Mouse (Mus musculus) heart, embryonic 13.5 days (tissue): ENCODE measurements around the gene Pdpr. TPM values are rescaled to one million over a fixed set of nuclear protein-coding genes. Genes with fewer than 3 reads are reported as not detected.
"Not testable (repeated sequence)": the region's sequence is repeated elsewhere in the genome, so short reads cannot be mapped to it uniquely, and the experiment has no call there.

Experiments used
- ATAC-seq: fragments of 200-750 bp; cut with Nextera tagmentation; 2 replicates; pipeline ENCODE4 v1.8.0; 2017; ENCODE audit warnings: moderate TSS enrichment; ENCODE audit not compliant: insufficient number of reproducible peaks, low FRiP score, low TSS enrichment; ENCODE audit errors: extremely low read depth
- H3K27ac ChIP-seq: fragments of 300-500 bp; sonication (generic); replicated peaks from 2 replicates; pipeline ENCODE4 v1.5.1; 2015; ENCODE audit warnings: moderate library complexity, mild to moderate bottlenecking, inconsistent platforms
- H3K27me3 ChIP-seq: fragments of 300-500 bp; sonication (generic); replicated peaks from 2 replicates; pipeline ENCODE4 v1.6.1; 2015; ENCODE audit warnings: mild to moderate bottlenecking, inconsistent platforms
- H3K36me3 ChIP-seq: fragments of 300-500 bp; sonication (generic); 2 replicates; pipeline ENCODE4 v1.6.1; 2015; ENCODE audit warnings: mild to moderate bottlenecking, inconsistent platforms
- H3K4me1 ChIP-seq: fragments of 300-500 bp; sonication (generic); 2 replicates; pipeline ENCODE4 v1.6.1; 2015; ENCODE audit warnings: inconsistent platforms
- H3K4me2 ChIP-seq: fragments of 300-500 bp; sonication (generic); 2 replicates; pipeline ENCODE4 v1.6.1; 2015; ENCODE audit warnings: inconsistent platforms, mild to moderate bottlenecking, moderate library complexity
- H3K4me3 ChIP-seq: fragments of 300-500 bp; sonication (generic); 2 replicates; pipeline ENCODE4 v1.5.1; 2015; ENCODE audit warnings: moderate library complexity, mild to moderate bottlenecking, inconsistent platforms
- H3K9ac ChIP-seq: fragments of 300-500 bp; sonication (generic); 2 replicates; pipeline ENCODE4 v1.6.1; 2015; ENCODE audit warnings: inconsistent platforms, mild to moderate bottlenecking, moderate library complexity
- H3K9me3 ChIP-seq: fragments of 300-500 bp; sonication (generic); 2 replicates; pipeline ENCODE4 v1.6.1; 2016; ENCODE audit warnings: inconsistent platforms
- WGBS: fragments of 180-500 bp; shearing (Covaris S2); methylation state at CpG from one replicate; pipeline ENCODE4 v1.1.7; 2015; ENCODE audit warnings: mixed read lengths; 5-methylcytosine and 5-hydroxymethylcytosine counted together
- polyA plus RNA-seq: library from polyadenylated mRNA; unstranded; fragments of >200 nt; fragmentation: Nextera tagmentation; extraction: Ambion mirVana; gene quantifications from 2 replicates; pipeline ENCODE4 v1.2.1, GENCODE M21; 2015

Gene Pdpr
- polyA plus RNA-seq, 1 experiment from 2014 or later: 9.3 TPM

DNA sequence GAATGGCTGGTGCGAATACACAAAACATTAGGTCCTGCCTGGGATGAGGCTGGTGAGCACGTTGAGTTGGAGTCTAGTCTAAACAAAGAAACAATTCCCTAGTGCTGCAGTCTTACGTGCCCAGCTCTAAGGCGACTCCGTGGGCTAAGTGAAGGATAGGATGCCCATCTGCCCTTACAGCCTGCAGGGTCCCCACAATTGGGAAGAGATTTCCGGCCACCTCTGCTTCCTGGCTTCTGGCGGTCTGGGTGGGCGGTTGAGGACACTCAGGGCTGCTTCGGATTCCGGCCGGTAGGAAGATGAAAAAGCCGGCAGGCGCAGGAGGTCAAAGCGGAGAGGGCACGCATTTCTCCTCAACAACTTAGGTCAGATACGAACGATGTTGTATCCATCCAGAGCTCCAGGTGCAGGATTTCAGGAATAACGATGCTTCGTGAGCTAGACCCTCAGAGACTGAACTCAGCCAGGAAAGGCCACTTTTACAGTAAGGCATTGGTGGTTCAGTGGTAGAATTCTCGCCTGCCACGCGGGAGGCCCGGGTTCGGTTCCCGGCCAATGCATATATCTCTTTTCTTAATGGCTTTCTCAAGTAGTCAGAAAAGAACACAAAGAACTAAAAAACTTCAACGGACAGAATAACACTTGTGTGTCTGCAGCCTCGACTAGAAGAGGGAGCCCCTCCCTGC, 32.2 kb upstream of the Pdpr start:
- Histone ChIP-seq H3K27ac (peak overlapping the region; percentile 50; the same call in 1 of the 2 replicates), H3K4me3 (peak overlapping the region; percentile 77), H3K4me2 (peak overlapping the region; percentile 91), H3K4me1 (peaks cover 39% of the 10 kb centered on the region), H3K9ac (peak overlapping the region; percentile 82), H3K36me3 (peaks cover 5% of the 10 kb centered on the region; the same call in 1 of the 2 replicates), H3K9me3 (no peaks in the 10 kb centered on the region), H3K27me3 (peaks cover 12% of the 10 kb centered on the region; the same call in 1 of the 2 replicates)
- ATAC-seq: no peak; the same call in 1 of the 2 replicates
- under 1% methylated on average over 27 of the region's 27 CpGs for WGBS

- WGBS: 42% methylated on average over 2 of the region's 2 CpGs
- peaks cover 32% of the 10 kb centered on the region for H3K4me1 ChIP-seq
- H3K4me2 ChIP-seq: peak overlapping the region; percentile 91
- no peaks in the 10 kb centered on the region for H3K9me3 ChIP-seq
- peak overlapping the region; percentile 77 for H3K4me3 ChIP-seq
- ATAC-seq: no peak
- peaks cover 2% of the 10 kb centered on the region; the same call in 1 of the 2 replicates for H3K36me3 ChIP-seq
- H3K27me3 ChIP-seq: peaks cover 12% of the 10 kb centered on the region; the same call in 1 of the 2 replicates
- H3K9ac ChIP-seq: no peak overlapping the region
- H3K27ac ChIP-seq: no peak overlapping the region
Observed at GRCm38 (mm10) chr8:111062893-111063292, 31.5 kb upstream of the Pdpr start.

GRCm38 (mm10) chr8:111066308-111066707, 28.1 kb upstream of the Pdpr start:
- Histone ChIP-seq H3K36me3 (no peaks in the 10 kb centered on the region), H3K4me2 (no peak overlapping the region), H3K27ac (no peak overlapping the region), H3K9me3 (no peaks in the 10 kb centered on the region), H3K4me3 (no peak overlapping the region), H3K9ac (no peak overlapping the region), H3K4me1 (peaks cover 9% of the 10 kb centered on the region), H3K27me3 (peaks cover 12% of the 10 kb centered on the region; the same call in 1 of the 2 replicates)
- 66% methylated on average over 4 of the region's 4 CpGs for WGBS
- ATAC-seq: no peak

DNA sequence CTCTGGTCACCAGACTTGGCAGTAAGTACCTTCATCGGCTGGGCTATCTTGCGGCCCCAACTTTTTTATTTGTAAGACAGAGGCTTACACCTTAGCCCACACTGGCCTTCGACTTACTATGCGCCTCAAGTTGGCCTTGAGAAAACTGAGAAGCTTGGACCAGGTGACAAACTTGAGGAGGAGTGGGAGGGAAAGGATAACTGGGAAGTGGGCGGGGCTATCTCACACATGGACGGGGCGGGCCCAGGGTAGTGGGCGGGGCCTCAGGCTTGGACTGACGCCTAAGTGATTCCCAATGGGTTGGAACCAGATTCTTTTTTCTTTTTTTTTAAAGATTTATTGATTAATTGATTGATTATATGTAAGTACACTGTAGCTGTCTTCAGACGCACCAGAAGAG, 27.0 kb upstream of the Pdpr start:
- Histone ChIP-seq H3K9me3 (no peaks in the 10 kb centered on the region), H3K27me3 (peaks cover 12% of the 10 kb centered on the region; the same call in 1 of the 2 replicates), H3K36me3 (no peaks in the 10 kb centered on the region), H3K27ac (no peak overlapping the region), H3K9ac (no peak overlapping the region), H3K4me2 (no peak overlapping the region), H3K4me3 (no peak overlapping the region), H3K4me1 (no peaks in the 10 kb centered on the region)
- no peak for ATAC-seq
- WGBS: 27% methylated on average over 10 of the region's 10 CpGs

DNA sequence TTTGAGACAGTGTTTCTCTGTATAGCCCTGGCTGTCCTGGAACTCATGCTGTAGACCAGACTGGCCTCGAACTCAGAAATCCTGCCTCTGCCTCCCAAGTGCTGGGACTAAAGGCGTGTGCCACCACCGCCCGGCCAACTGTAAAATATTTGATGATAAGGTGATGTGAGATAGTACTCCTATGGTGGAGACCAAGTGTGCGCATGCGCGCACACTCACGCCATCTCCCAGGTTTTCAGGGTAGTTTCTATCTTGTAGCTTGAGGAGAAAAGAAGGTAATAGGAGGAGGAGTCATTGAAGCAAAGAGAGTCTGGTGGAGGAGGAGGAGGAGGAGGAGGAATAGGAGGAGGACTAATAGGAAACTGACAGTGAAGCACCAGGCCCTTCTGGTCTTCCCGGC, 25.8 kb upstream of the Pdpr start:
- H3K4me3 ChIP-seq, H3K27ac ChIP-seq, H3K9me3 ChIP-seq, H3K9ac ChIP-seq, H3K36me3 ChIP-seq, H3K4me1 ChIP-seq, H3K4me2 ChIP-seq, ATAC-seq: not testable (repeated sequence)
- H3K27me3 ChIP-seq: peaks cover 12% of the 10 kb centered on the region; the same call in 1 of the 2 replicates
- 82% methylated on average over 9 of the region's 9 CpGs for WGBS

GRCm38 (mm10) chr8:111075926-111076325, 18.5 kb upstream of the Pdpr start:
- Histone ChIP-seq H3K4me1 (peaks cover 5% of the 10 kb centered on the region; the same call in 1 of the 2 replicates), H3K4me2 (no peak overlapping the region), H3K27me3 (0 out of 2 replicates have a peak, but pooled peaks cover 2% of the 10 kb centered on the region), H3K9me3 (no peaks in the 10 kb centered on the region), H3K9ac (no peak overlapping the region), H3K27ac (no peak overlapping the region), H3K4me3 (no peak overlapping the region), H3K36me3 (no peaks in the 10 kb centered on the region)
- ATAC-seq: no peak
- WGBS: 65% methylated on average over 3 of the region's 3 CpGs

DNA sequence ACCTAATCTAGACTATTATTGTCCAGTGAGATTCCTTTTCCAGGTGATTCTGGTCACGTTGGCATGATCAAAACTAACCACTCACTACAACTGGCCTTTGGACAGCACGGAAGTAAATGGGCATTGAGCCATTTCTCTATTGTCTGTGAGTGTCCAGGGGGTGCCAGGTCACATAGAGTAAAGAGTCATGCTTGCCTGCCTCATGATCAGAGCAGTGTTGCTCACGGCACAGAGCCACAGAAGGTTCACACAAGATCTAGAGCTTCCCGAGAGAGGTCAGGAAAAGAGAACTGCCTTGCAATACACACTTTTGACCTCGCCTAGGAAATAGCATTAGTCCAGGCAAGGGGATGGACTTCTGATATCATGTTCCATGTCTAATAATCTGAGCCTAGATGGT, 15.0 kb upstream of the Pdpr start:
- Histone ChIP-seq H3K27ac (no peak overlapping the region), H3K4me1 (peaks cover 5% of the 10 kb centered on the region; the same call in 1 of the 2 replicates), H3K27me3 (0 out of 2 replicates have a peak, but pooled peaks cover 3% of the 10 kb centered on the region), H3K9me3 (no peaks in the 10 kb centered on the region), H3K36me3 (no peaks in the 10 kb centered on the region), H3K4me3 (no peak overlapping the region), H3K9ac (no peak overlapping the region), H3K4me2 (no peak overlapping the region)
- WGBS: 54% methylated on average over 5 of the region's 5 CpGs
- ATAC-seq: no peak

- 34% methylated on average over 6 of the region's 6 CpGs for WGBS
- ATAC-seq: no peak
- 0 out of 2 replicates have a peak, but pooled peaks cover 3% of the 10 kb centered on the region for H3K27me3 ChIP-seq
Observed at GRCm38 (mm10) chr8:111079861-111080271, 14.6 kb upstream of the Pdpr start.

GRCm38 (mm10) chr8:111081580-111082258, 12.7 kb upstream of the Pdpr start:
- H3K4me1 ChIP-seq: peaks cover 5% of the 10 kb centered on the region; the same call in 1 of the 2 replicates
- no peak overlapping the region for H3K27ac ChIP-seq
- no peak overlapping the region for H3K4me3 ChIP-seq
- H3K9me3 ChIP-seq: no peaks in the 10 kb centered on the region
- 63% methylated on average over 12 of the region's 12 CpGs for WGBS
- no peak for ATAC-seq
- H3K4me2 ChIP-seq: no peak overlapping the region
- 0 out of 2 replicates have a peak, but pooled peaks cover 3% of the 10 kb centered on the region for H3K27me3 ChIP-seq
- no peaks in the 10 kb centered on the region for H3K36me3 ChIP-seq
- H3K9ac ChIP-seq: 0 out of 2 replicates have a peak overlapping the region, but pooled peaks have one; percentile 25

More at GRCm38 (mm10) chr8:111079861-111080271, 14.6 kb upstream of the Pdpr start:
- H3K9me3 ChIP-seq: no peaks in the 10 kb centered on the region
- H3K36me3 ChIP-seq: no peaks in the 10 kb centered on the region
- H3K27ac ChIP-seq: no peak overlapping the region
- peaks cover 5% of the 10 kb centered on the region; the same call in 1 of the 2 replicates for H3K4me1 ChIP-seq
- H3K4me2 ChIP-seq: no peak overlapping the region
- H3K4me3 ChIP-seq: no peak overlapping the region
- no peak overlapping the region for H3K9ac ChIP-seq

GRCm38 (mm10) chr8:111083936-111084335, 10.5 kb upstream of the Pdpr start:
- H3K27ac ChIP-seq, H3K36me3 ChIP-seq, H3K9ac ChIP-seq, H3K27me3 ChIP-seq, H3K4me3 ChIP-seq, H3K4me1 ChIP-seq, ATAC-seq, H3K4me2 ChIP-seq, H3K9me3 ChIP-seq: not testable (repeated sequence)
- WGBS: 83% methylated on average over 5 of the region's 5 CpGs

GRCm38 (mm10) chr8:111090126-111090525, 4.3 kb upstream of the Pdpr start:
- H3K4me1 ChIP-seq: peaks cover 1% of the 10 kb centered on the region; the same call in 1 of the 2 replicates
- 0% methylated on average over 2 of the region's 2 CpGs for WGBS

More at GRCm38 (mm10) chr8:111090126-111090525, 4.3 kb upstream of the Pdpr start:
- no peaks in the 10 kb centered on the region for H3K27me3 ChIP-seq
- 0 out of 2 replicates have a peak, but pooled peaks cover 2% of the 10 kb centered on the region for H3K9me3 ChIP-seq
- H3K4me3 ChIP-seq: no peak overlapping the region
- no peak overlapping the region for H3K4me2 ChIP-seq
- ATAC-seq: no peak
- no peak overlapping the region for H3K9ac ChIP-seq
- no peak overlapping the region for H3K27ac ChIP-seq
- no peaks in the 10 kb centered on the region for H3K36me3 ChIP-seq
